21 mouse cellular contexts compared by ENCODE assay signal in the genomic region with DNA sequence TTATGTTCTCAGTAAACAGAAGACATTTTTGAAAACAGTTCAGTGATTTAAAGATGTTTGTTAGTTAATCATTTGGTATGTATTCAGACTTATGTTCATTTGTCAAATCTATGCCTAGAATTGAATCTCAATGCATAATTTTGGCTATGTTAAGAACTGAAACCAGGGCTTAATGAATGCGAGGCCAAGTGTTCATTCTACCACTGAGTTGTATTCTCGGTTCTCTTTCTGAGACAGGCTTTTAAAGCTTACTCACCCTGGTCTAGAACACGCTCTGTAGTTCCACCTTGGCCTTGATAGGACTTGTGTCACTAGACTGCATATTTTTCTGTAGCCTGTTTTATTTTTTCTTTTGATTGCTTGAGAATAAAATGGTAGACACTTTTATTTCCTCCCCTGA. TPM values are rescaled to one million over a fixed set of nuclear protein-coding genes. Genes with fewer than 3 reads are reported as not detected.
DNase-seq lines count a peak whose midpoint lies in the region; ATAC-seq and TF ChIP-seq lines count a peak whose summit lies in the region.
"Had no signal": no experiment of that assay in that cellular context is flagged by ENCODE, and none has a peak within 500 bp of the region (broad histone marks: within the 10 kb centered on the region; RNA-seq: fewer than 3 reads in every experiment).

No protein-coding gene starts in this region.

- TF ChIP-seq POLR2A in CH12.LX (IDR thresholded peaks at IDR 0.05; ENCODE audit: low read depth, low read length), result no peak

- no peak for TF ChIP-seq CTCF in heart, postnatal 0 days (IDR thresholded peaks at IDR 0.05; ENCODE audit: low read depth)
- TF ChIP-seq CTCF in CH12.LX (conservative IDR thresholded peaks at IDR 0.05 in 1 of 2, IDR thresholded peaks at IDR 0.05 in 1 of 2; ENCODE audit: low read depth in 2 of 2, low read length in 2 of 2), result no peak

- dilution Hi-C loops in CH12.LX (cut with MboI; ENCODE audit: extremely low pct_ligation_motif_present, extremely low pct_unique_long_range_greater_than_20kb, low sequenced_read_pairs), result no loop called here

- TF ChIP-seq RAD21 in CH12.LX (IDR thresholded peaks at IDR 0.05; ENCODE audit: low read depth, low read length), result no peak; the same call in 1 of the 2 replicates

- ATAC-seq in heart, postnatal 0 days (ENCODE audit: insufficient read depth, low read depth), result no peak
- ATAC-seq in midbrain, embryonic 11.5 days (ENCODE audit: low FRiP score), result no peak
- ATAC-seq: CD4-positive, CD25-positive, alpha-beta regulatory T cell, adult 4 months; forebrain, embryonic 13.5 days; hindbrain, embryonic 16.5 days had no signal

- no peak for DNase-seq in heart, postnatal 0 days (ENCODE audit: low spot score)
- DNase-seq in heart, adult 11 months, result no peak
- DNase-seq in midbrain, embryonic 11.5 days (ENCODE audit: low spot score, missing footprints), result peak; percentile 74
- no peak for DNase-seq in midbrain, embryonic 10.5 days (ENCODE audit: low spot score)
- DNase-seq in CH12.LX (ENCODE audit: extremely low read depth), result peak; percentile 77
- peak; percentile 68 for DNase-seq in splenic B cell, adult 2 months (ENCODE audit: low read depth, low spot score)
- DNase-seq in left cerebral cortex, adult 9 months (ENCODE audit: low spot score in 2 of 2), result no peak
- DNase-seq: adrenal gland, postnatal 10 days; adrenal gland, postnatal 36 days; cerebellum, adult 18-20 months; cerebellum, postnatal 14 days; gastrocnemius, postnatal 14 days; heart, postnatal 10 days; heart, postnatal 36 days had no signal

- peak overlapping the region; percentile 17; the same call in 1 of the 2 replicates for H3K27ac ChIP-seq in heart, postnatal 0 days (ENCODE audit: low read depth)
- no peak overlapping the region for H3K27ac ChIP-seq in midbrain, embryonic 11.5 days (ENCODE audit: low read depth, low read length)
- H3K27ac ChIP-seq in midbrain, embryonic 10.5 days (replicated peaks), result no peak overlapping the region
- no peak overlapping the region for H3K27ac ChIP-seq in CH12.LX (ENCODE audit: insufficient read depth, low read depth)
- H3K27ac ChIP-seq: forebrain, embryonic 10.5 days; forebrain, embryonic 13.5 days; hindbrain, embryonic 10.5 days; hindbrain, embryonic 13.5 days had no signal

- H3K27me3 ChIP-seq in heart, postnatal 0 days (ENCODE audit: control insufficient read depth, insufficient read depth, low read length), result no peaks in the 10 kb centered on the region
- H3K27me3 ChIP-seq in midbrain, embryonic 11.5 days (ENCODE audit: control insufficient read depth, insufficient read depth, low read length), result no peaks in the 10 kb centered on the region
- H3K27me3 ChIP-seq in midbrain, embryonic 10.5 days (ENCODE audit: low read depth, poor library complexity, severe bottlenecking), result no peaks in the 10 kb centered on the region
- H3K27me3 ChIP-seq in CH12.LX (replicated peaks), result no peaks in the 10 kb centered on the region
- H3K27me3 ChIP-seq in splenic B cell, adult 2 months (ENCODE audit: control insufficient read depth, insufficient read depth, low read length, poor library complexity, severe bottlenecking), result no peaks in the 10 kb centered on the region
- H3K27me3 ChIP-seq: forebrain, embryonic 13.5 days; hindbrain, embryonic 13.5 days had no signal

- H3K4me3 ChIP-seq in heart, postnatal 0 days (ENCODE audit: low read depth, low read length), result no peak overlapping the region
- H3K4me3 ChIP-seq in midbrain, embryonic 11.5 days (ENCODE audit: low read depth, low read length), result no peak overlapping the region
- no peak overlapping the region for H3K4me3 ChIP-seq in midbrain, embryonic 10.5 days
- H3K4me3 ChIP-seq in CH12.LX (replicated peaks in 1 of 3; ENCODE audit: low read depth in 2 of 3, low read length in 2 of 3, poor library complexity in 1 of 3), result no peak overlapping the region
- H3K4me3 ChIP-seq: forebrain, embryonic 10.5 days; forebrain, embryonic 13.5 days; hindbrain, embryonic 10.5 days; hindbrain, embryonic 13.5 days had no signal

- H3K4me1 ChIP-seq in heart, postnatal 0 days (ENCODE audit: control insufficient read depth, insufficient read depth), result peaks cover 20% of the 10 kb centered on the region
- no peaks in the 10 kb centered on the region for H3K4me1 ChIP-seq in midbrain, embryonic 11.5 days (ENCODE audit: control insufficient read depth, insufficient read depth, low read length)
- no peaks in the 10 kb centered on the region for H3K4me1 ChIP-seq in midbrain, embryonic 10.5 days
- peaks cover 9 to 68% of the 10 kb centered on the region in 2 experiments; a peak in 3 of 4 replicates for H3K4me1 ChIP-seq in CH12.LX (ENCODE audit: control insufficient read depth in 1 of 2, insufficient read depth in 2 of 2)

- in situ Hi-C loops in CH12.LX (cut with MboI; ENCODE audit: low pct_ligation_motif_present, low pct_unique_long_range_greater_than_20kb, low sequenced_read_pairs), result loop anchor here (25.0 kb wide), 1 partner anchor 228 kb away; no protein-coding TSS in a partner anchor

- no peak overlapping the region for H3K4me2 ChIP-seq in heart, postnatal 0 days (ENCODE audit: low read depth, low read length)
- H3K4me2 ChIP-seq in midbrain, embryonic 11.5 days, result no peak overlapping the region
- H3K4me2 ChIP-seq in CH12.LX (ENCODE audit: insufficient read depth, low read depth, poor library complexity, severe bottlenecking), result peak overlapping the region; percentile 29; the same call in 1 of the 2 replicates
- H3K4me2 ChIP-seq: forebrain, embryonic 13.5 days; heart, embryonic 11.5 days; hindbrain, embryonic 13.5 days had no signal

- no peaks in the 10 kb centered on the region for H3K9me3 ChIP-seq in heart, postnatal 0 days (replicated peaks; ENCODE audit: control insufficient read depth, low read length)
- H3K9me3 ChIP-seq in midbrain, embryonic 11.5 days (ENCODE audit: control insufficient read depth, low read length), result no peaks in the 10 kb centered on the region
- H3K9me3 ChIP-seq in midbrain, embryonic 10.5 days (replicated peaks), result no peaks in the 10 kb centered on the region
- no peaks in the 10 kb centered on the region for H3K9me3 ChIP-seq in CH12.LX (replicated peaks; ENCODE audit: low read length)
- H3K9me3 ChIP-seq: forebrain, embryonic 10.5 days; forebrain, embryonic 13.5 days; hindbrain, embryonic 10.5 days; hindbrain, embryonic 13.5 days had no signal

- WGBS in heart, postnatal 0 days, result 72% methylated on average over 3 of the region's 3 CpGs
- 86% methylated on average over 3 of the region's 3 CpGs for WGBS in midbrain, embryonic 11.5 days
- 92% methylated on average over 3 of the region's 3 CpGs for WGBS in midbrain, embryonic 10.5 days

- peaks cover 29% of the 10 kb centered on the region for H3K79me2 ChIP-seq in CH12.LX (replicated peaks; ENCODE audit: control insufficient read depth, extremely low read depth, insufficient read depth, poor library complexity, severe bottlenecking)

- no peaks in the 10 kb centered on the region for H3K36me3 ChIP-seq in heart, postnatal 0 days (replicated peaks; ENCODE audit: control insufficient read depth, insufficient read depth, low read length)
- no peaks in the 10 kb centered on the region for H3K36me3 ChIP-seq in midbrain, embryonic 11.5 days (ENCODE audit: control insufficient read depth, insufficient read depth, low read length)
- no peaks in the 10 kb centered on the region for H3K36me3 ChIP-seq in midbrain, embryonic 10.5 days
- peaks cover 0 to 5% of the 10 kb centered on the region in 2 experiments for H3K36me3 ChIP-seq in CH12.LX (replicated peaks in 1 of 2; ENCODE audit: control insufficient read depth in 1 of 2, insufficient read depth in 1 of 2, low read length in 1 of 2)
- 0 out of 2 replicates have a peak, but pooled peaks cover 2% of the 10 kb centered on the region for H3K36me3 ChIP-seq in splenic B cell, adult 2 months (ENCODE audit: control insufficient read depth, insufficient read depth, low read length, poor library complexity, severe bottlenecking)
- H3K36me3 ChIP-seq: hindbrain, embryonic 10.5 days; hindbrain, embryonic 13.5 days had no signal

- TF ChIP-seq EP300 in heart, postnatal 0 days (IDR thresholded peaks at IDR 0.05; ENCODE audit: low read depth), result no peak
- TF ChIP-seq EP300 in CH12.LX (IDR thresholded peaks at IDR 0.05; ENCODE audit: low read length), result peak; percentile 93

- no peak overlapping the region for H3K9ac ChIP-seq in heart, postnatal 0 days (replicated peaks; ENCODE audit: low read depth, low read length)
- H3K9ac ChIP-seq in midbrain, embryonic 11.5 days (ENCODE audit: low read length), result no peak overlapping the region
- H3K9ac ChIP-seq in CH12.LX (ENCODE audit: insufficient read depth, low read depth), result no peak overlapping the region
- H3K9ac ChIP-seq: forebrain, embryonic 13.5 days; hindbrain, embryonic 13.5 days had no signal

TF ChIP-seq in CH12.LX, 34 proteins besides CTCF, POLR2A, EP300 and RAD21 (continues in another document):
- peak; percentile 84 for TF ChIP-seq MEF2A (IDR thresholded peaks at IDR 0.05; ENCODE audit: borderline replicate concordance, low read depth, low read length)
- peak; percentile 55 for TF ChIP-seq ETS1 (conservative IDR thresholded peaks at IDR 0.05; ENCODE audit: low read depth, low read length)
- TF ChIP-seq TCF12 (IDR thresholded peaks at IDR 0.05; ENCODE audit: low read depth, low read length), result peak; percentile 37; the same call in 1 of the 2 replicates
- peak; percentile 41; the same call in 1 of the 2 replicates for TF ChIP-seq CHD2 (IDR thresholded peaks at IDR 0.05; ENCODE audit: low read length)
- TF ChIP-seq JUND (conservative IDR thresholded peaks at IDR 0.05; ENCODE audit: low read depth, low read length), result peak; percentile 70
- TF ChIP-seq USF2 (conservative IDR thresholded peaks at IDR 0.05; ENCODE audit: low read depth, low read length), result no peak
- no peak for TF ChIP-seq ZNF384 (IDR thresholded peaks at IDR 0.05; ENCODE audit: low read depth, low read length)
- TF ChIP-seq E2F4 (IDR thresholded peaks at IDR 0.05; ENCODE audit: insufficient replicate concordance, low read depth, low read length), result 0 out of 2 replicates have a peak, but pooled peaks have one; percentile 49
- TF ChIP-seq ZKSCAN1 (IDR thresholded peaks at IDR 0.05; ENCODE audit: borderline replicate concordance, low read depth, low read length), result no peak
- TF ChIP-seq IRF4 (IDR thresholded peaks at IDR 0.05; ENCODE audit: low read depth, low read length), result peak; percentile 93
- no peak for TF ChIP-seq UBTF (IDR thresholded peaks at IDR 0.05; ENCODE audit: low read depth, low read length)
- TF ChIP-seq MAZ (IDR thresholded peaks at IDR 0.05; ENCODE audit: low read depth, low read length), result no peak

RNA-seq across cellular contexts. Expression of a gene that starts 28.0 kb away (rescaled TPM):
- 87.8 and 92.5 TPM in 2 replicates for total RNA-seq in heart, postnatal 0 days (2014; rRNA removed; ENCODE audit: low replicate concordance)
- 68.0 and 78.1 TPM in 2 replicates for polyA plus RNA-seq in heart, postnatal 0 days (2015; fragmentation: Nextera tagmentation; extraction: Ambion mirVana)
- 78.6 and 82.4 TPM in 2 replicates for polyA plus RNA-seq in midbrain, embryonic 11.5 days (2014; fragmentation: Nextera tagmentation; extraction: Ambion mirVana)
- 70.7 and 80.6 TPM in 2 replicates for polyA plus RNA-seq in midbrain, embryonic 10.5 days (2016; fragmentation: Nextera tagmentation; extraction: Ambion mirVana)
- total RNA-seq in CH12.LX (2012; rRNA removed) (34.4 and 41.8 TPM in 2 replicates), CH12.LX (2014; rRNA removed) (70.8 and 79.8 TPM in 2 replicates)
- 59.7 and 60.0 TPM in 2 replicates for polyA plus RNA-seq in CH12.LX (2012; ENCODE audit: insufficient read length, low read depth)

Comparison
In these comparisons a context has a peak if more than half of its experiments do, and no peak if none do; other contexts are left out.
1. DNase-seq: peak in midbrain, embryonic 11.5 days (single experiment), CH12.LX (single experiment) and splenic B cell, adult 2 months (single experiment); none in heart, postnatal 0 days (single experiment), heart, adult 11 months (single experiment), midbrain, embryonic 10.5 days (single experiment) and left cerebral cortex, adult 9 months (0 of 2).